Mouse (Mus musculus): ENCODE data around the gene Arhgef18.

DNA sequence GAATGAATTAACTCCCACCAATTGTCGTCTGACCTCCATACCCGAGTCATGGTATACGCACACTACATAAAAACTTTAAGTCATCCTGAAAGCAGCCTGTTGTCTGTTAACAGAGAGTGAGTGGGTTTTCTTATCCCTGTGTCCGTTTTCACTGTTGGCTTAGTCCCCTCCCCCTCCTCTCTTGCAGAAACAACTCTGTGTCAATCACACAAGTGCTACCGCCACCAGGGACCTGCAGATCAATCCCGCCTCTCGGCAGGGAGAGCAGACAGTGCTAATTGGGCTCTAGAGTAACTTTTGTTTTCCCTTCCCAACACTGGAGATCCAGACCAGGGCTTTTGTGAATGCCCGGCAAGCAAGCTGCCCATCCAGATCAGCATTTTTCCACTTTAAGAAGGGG lies 24.6 kb downstream of the Arhgef18 start:
- TF ChIP-seq TAL1 (IDR thresholded peaks at IDR 0.05; ENCODE audit: low read length) (no peak), GATA1 (IDR thresholded peaks at IDR 0.05; ENCODE audit: low read length) (no peak)

Measured in erythroblast, embryonic 14.5 days (primary cell).